Mouse (Mus musculus) heart, postnatal 0 days (tissue): ENCODE measurements around the gene Actbl2. TPM values are rescaled to one million over a fixed set of nuclear protein-coding genes. Genes with fewer than 3 reads are reported as not detected.

Experiments
- ATAC-seq: fragments of 200-750 bp; cut with Nextera tagmentation; 2 replicates; pipeline ENCODE4 v1.8.0; 2017; ENCODE audit warnings: low read depth, moderate number of reproducible peaks, moderate library complexity; ENCODE audit not compliant: insufficient read depth
- DNase-seq: peaks from one replicate; pipeline ENCODE4 v3.0.0-alpha.2; 2016; ENCODE audit warnings: low spot score
- H3K27ac ChIP-seq: fragments of 300-500 bp; sonication (generic); 2 replicates; pipeline ENCODE4 v1.5.1; 2014; ENCODE audit warnings: low read depth, mild to moderate bottlenecking
- H3K27me3 ChIP-seq: fragments of 300-500 bp; sonication (generic); 2 replicates; pipeline ENCODE4 v1.6.1; 2014; ENCODE audit warnings: low read length, mixed read lengths; ENCODE audit not compliant: control insufficient read depth, insufficient read depth
- H3K36me3 ChIP-seq: fragments of 300-500 bp; sonication (generic); replicated peaks from 2 replicates; pipeline ENCODE4 v1.6.1; 2014; ENCODE audit warnings: low read length, mixed read lengths; ENCODE audit not compliant: control insufficient read depth, insufficient read depth
- H3K4me1 ChIP-seq: fragments of 300-500 bp; sonication (generic); 2 replicates; pipeline ENCODE4 v1.6.1; 2014; ENCODE audit warnings: antibody characterized with exemption; ENCODE audit not compliant: control insufficient read depth, insufficient read depth
- H3K4me2 ChIP-seq: fragments of 300-500 bp; sonication (generic); 2 replicates; pipeline ENCODE4 v1.6.1; 2014; ENCODE audit warnings: low read depth, mild to moderate bottlenecking, low read length, moderate library complexity
- H3K4me3 ChIP-seq: fragments of 300-500 bp; sonication (generic); 2 replicates; pipeline ENCODE4 v1.5.1; 2014; ENCODE audit warnings: low read depth, low read length
- H3K9ac ChIP-seq: fragments of 300-500 bp; sonication (generic); replicated peaks from 2 replicates; pipeline ENCODE4 v1.6.1; 2014; ENCODE audit warnings: low read depth, low read length, mixed read lengths
- H3K9me3 ChIP-seq: fragments of 300-500 bp; sonication (generic); replicated peaks from 2 replicates; pipeline ENCODE4 v1.6.1; 2016; ENCODE audit warnings: low read length; ENCODE audit not compliant: control insufficient read depth
- CTCF ChIP-seq: IDR thresholded peaks from 2 replicates; pipeline ENCODE4 v1.5.1; 2016; ENCODE audit warnings: antibody characterized with exemption, control low read depth, low read depth
- EP300 ChIP-seq: IDR thresholded peaks from 2 replicates; pipeline ENCODE4 v1.6.1; 2016; ENCODE audit warnings: antibody characterized with exemption, low read depth
- WGBS: fragments of 180-500 bp; shearing (Covaris S2); extraction: QIAGEN DNeasy Blood & Tissue Kit; methylation state at CpG from one replicate; pipeline ENCODE4 v1.1.7; 2014; 5-methylcytosine and 5-hydroxymethylcytosine counted together
- polyA plus RNA-seq: library from polyadenylated mRNA; unstranded; fragments of >200 nt; fragmentation: Nextera tagmentation; extraction: Ambion mirVana; gene quantifications from 2 replicates; pipeline ENCODE4 v1.2.1, GENCODE M21; 2015
- total RNA-seq: library from RNA; depleted of rRNA; stranded (reverse); fragments of >200 nt; gene quantifications from 2 replicates; pipeline ENCODE4 v1.2.3, GENCODE M21; 2014; ENCODE audit warnings: low replicate concordance; rRNA removed

Actbl2 gene
- total RNA-seq = not detected in 2 replicates
- not detected in 2 replicates for polyA plus RNA-seq

DNA sequence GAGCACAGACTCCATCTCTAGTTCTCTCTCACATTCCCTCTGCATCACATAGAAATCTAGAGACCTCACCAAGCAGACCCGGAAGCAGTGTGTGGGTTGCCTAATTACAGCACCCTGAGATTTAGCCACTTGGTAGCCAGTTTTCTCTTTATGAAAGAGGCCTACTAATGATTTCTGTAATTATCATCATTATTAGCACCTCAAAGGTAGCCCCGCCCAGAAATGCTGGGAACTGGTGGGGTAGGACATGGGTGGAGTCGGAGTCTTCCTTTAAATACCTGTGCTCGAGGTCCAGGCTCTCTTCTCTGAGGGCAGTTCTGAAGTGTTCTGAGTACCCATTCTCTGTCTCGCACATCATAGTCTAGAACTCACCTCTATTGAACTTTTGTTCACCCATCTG lies at the start of gene Actbl2:
TSS of gene Actbl2 (plus strand) at position 301 of the 400 bp plus-strand sequence.
- Histone ChIP-seq H3K4me1 (no peaks in the 10 kb centered on the region), H3K9me3 (no peaks in the 10 kb centered on the region), H3K9ac (no peak within 1 kb of the TSS), H3K36me3 (no peaks in the 10 kb centered on the region), H3K4me3 (no peak within 1 kb of the TSS), H3K27ac (no peak within 1 kb of the TSS), H3K4me2 (no peak within 1 kb of the TSS), H3K27me3 (no peaks in the 10 kb centered on the region)
- 92% methylated on average over 5 of the region's 5 CpGs for WGBS
- ATAC-seq = no peak
- no peak for DNase-seq
- TF ChIP-seq EP300 = no peak
- TF ChIP-seq CTCF = no peak

DNA sequence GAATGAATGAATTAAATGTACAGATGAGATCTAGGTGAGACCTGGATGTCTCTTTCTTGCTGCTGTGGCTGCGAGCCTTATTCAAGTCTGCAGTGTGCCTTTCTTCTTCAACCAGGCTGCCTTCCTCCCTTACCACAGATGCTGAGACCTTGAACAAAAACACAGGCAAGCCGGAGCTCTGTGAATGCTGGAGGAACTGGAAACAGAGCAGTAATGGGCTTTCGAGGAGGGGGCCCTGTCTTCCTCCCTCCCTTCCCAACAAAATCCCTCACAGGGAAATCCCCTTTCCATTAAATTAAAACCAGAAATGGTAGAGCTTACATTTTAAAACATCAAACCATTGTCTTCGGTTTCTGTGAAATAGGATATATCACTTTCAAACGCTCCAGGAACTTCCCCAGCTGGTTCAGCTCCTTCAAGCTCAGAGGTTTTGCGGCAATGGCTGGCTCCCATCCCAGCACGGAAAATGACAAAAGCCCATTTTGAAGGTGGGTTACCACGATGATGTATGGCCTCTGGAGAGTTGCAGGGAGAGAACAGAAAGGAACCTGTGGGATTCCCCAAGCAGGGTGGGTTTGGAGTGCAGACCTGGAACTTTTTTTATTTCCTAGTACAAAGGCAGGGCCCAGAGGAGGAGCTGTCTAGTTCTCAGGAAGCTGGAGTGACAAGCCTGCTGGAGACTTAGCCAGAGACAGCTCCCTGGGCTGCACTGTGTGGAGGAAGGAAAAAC lies 44.0 kb upstream of the Actbl2 start:
- DNase-seq (no peak), ATAC-seq (no peak)
- Histone ChIP-seq H3K27me3 (no peaks in the 10 kb centered on the region), H3K4me3 (no peak overlapping the region), H3K27ac (no peak overlapping the region), H3K4me2 (peak overlapping the region; percentile 14; the same call in 1 of the 2 replicates), H3K36me3 (no peaks in the 10 kb centered on the region), H3K9ac (no peak overlapping the region), H3K4me1 (no peaks in the 10 kb centered on the region), H3K9me3 (no peaks in the 10 kb centered on the region)
- TF ChIP-seq CTCF = no peak
- 50% methylated on average over 8 of the region's 8 CpGs for WGBS

DNA sequence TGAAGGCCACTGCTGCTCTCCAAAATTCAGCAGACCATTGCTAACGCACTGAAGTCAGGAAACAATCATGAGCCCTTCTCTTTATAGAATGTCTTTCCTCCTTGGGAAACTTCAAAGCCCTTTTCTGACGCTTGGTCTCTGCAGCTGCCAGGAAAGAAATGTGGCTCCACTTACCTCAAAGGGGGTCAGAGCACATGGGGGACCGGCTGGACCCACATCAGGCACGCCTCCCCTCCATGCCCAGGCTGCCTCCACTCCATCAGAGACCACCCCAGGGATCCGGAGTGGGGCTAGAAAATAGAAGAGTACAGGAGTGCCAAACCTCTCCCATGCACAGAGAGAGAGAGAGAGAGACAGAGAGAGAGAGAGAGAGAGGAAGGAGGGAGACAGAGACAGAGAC lies 26.0 kb upstream of the Actbl2 start:
- no peaks in the 10 kb centered on the region for H3K27me3 ChIP-seq
- DNase-seq (no peak), ATAC-seq (no peak)
- no peaks in the 10 kb centered on the region for H3K9me3 ChIP-seq
- H3K27ac ChIP-seq = no peak overlapping the region
- TF ChIP-seq CTCF (no peak), EP300 (no peak)
- H3K4me1 ChIP-seq = peaks cover 12% of the 10 kb centered on the region; the same call in 1 of the 2 replicates
- no peak overlapping the region for H3K9ac ChIP-seq
- H3K4me2 ChIP-seq = no peak overlapping the region
- H3K4me3 ChIP-seq = no peak overlapping the region
- WGBS = 53% methylated on average over 5 of the region's 5 CpGs
- H3K36me3 ChIP-seq = no peaks in the 10 kb centered on the region

DNA sequence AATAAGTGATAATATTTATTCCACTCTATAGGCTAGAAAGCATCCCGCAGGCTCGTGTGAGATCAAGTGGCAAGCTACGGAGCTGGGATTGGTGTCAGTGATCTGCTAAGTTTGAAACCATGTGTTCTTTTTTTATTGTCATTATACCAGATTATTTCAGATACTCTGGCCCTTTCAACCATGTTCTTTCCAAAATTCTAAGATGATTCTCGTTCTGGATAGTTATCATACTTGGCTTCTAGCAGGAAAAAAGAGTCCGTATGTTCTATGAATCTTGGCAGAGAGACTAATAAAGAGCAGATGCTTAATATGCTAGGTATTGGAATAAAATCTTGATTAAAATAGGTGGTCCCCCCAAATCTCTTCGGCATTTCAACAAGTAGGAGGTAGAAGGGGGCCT lies 25.3 kb upstream of the Actbl2 start:
- 88% methylated on average over 6 of the region's 6 CpGs for WGBS
- Histone ChIP-seq H3K9me3 (no peaks in the 10 kb centered on the region), H3K4me2 (no peak overlapping the region), H3K36me3 (no peaks in the 10 kb centered on the region), H3K27me3 (no peaks in the 10 kb centered on the region), H3K4me3 (no peak overlapping the region), H3K4me1 (peaks cover 12% of the 10 kb centered on the region; the same call in 1 of the 2 replicates), H3K9ac (no peak overlapping the region), H3K27ac (no peak overlapping the region)
- TF ChIP-seq CTCF (no peak), EP300 (no peak)
- ATAC-seq = no peak
- no peak for DNase-seq

DNA sequence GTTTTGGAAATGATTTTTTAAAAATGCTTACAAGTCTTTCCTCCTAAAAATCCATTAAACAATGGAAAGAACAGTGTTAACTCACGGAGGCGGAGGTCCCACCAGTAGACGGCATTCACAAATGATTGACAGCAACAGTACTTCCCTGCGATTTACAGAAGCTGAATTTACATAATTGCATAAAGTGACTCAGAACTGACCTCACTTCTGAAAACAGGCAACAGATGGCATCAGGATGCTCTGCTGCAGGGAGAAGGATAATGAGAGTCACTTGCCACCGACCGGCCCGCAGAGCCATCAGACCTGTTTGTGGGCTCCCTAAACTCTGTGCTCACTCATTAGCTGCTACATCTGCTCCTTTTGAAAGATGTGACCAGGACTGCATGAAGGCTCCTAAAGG lies 22.4 kb upstream of the Actbl2 start:
- Histone ChIP-seq H3K9me3 (0 out of 2 replicates have a peak, but pooled peaks cover 3% of the 10 kb centered on the region), H3K27ac (no peak overlapping the region), H3K4me1 (peaks cover 12% of the 10 kb centered on the region; the same call in 1 of the 2 replicates), H3K27me3 (no peaks in the 10 kb centered on the region), H3K4me3 (no peak overlapping the region), H3K9ac (no peak overlapping the region), H3K4me2 (no peak overlapping the region), H3K36me3 (no peaks in the 10 kb centered on the region)
- WGBS = 82% methylated on average over 7 of the region's 7 CpGs
- DNase-seq (no peak), ATAC-seq (no peak)
- TF ChIP-seq CTCF (no peak), EP300 (no peak)

DNA sequence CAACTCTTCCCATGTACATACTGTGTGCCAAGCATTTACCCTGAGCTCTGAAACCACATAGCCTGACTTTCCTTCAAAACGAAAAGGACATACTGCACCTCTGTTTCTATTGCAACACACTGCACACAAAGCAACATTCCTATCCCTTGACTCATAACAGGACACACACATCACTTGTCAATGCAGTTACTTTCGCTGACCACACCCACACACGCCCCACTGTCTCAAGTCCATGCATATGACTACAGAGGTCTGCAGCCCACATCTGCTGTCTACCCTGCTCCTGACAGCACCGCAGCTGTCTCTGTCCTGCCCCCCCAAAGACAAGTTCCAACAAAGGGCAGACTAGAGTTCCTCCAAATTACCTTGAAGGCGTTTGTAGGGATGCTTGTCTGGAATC lies 21.5 kb upstream of the Actbl2 start:
- Histone ChIP-seq H3K4me2 (no peak overlapping the region), H3K9me3 (0 out of 2 replicates have a peak, but pooled peaks cover 3% of the 10 kb centered on the region), H3K27me3 (no peaks in the 10 kb centered on the region), H3K9ac (no peak overlapping the region), H3K4me3 (no peak overlapping the region), H3K27ac (no peak overlapping the region), H3K4me1 (peaks cover 3% of the 10 kb centered on the region; the same call in 1 of the 2 replicates), H3K36me3 (no peaks in the 10 kb centered on the region)
- 49% methylated on average over 5 of the region's 5 CpGs for WGBS
- no peak for TF ChIP-seq EP300
- TF ChIP-seq CTCF = no peak
- no peak for ATAC-seq
- no peak for DNase-seq
